Mouse (Mus musculus) ES-Bruce4 (cell line): ENCODE measurements at regions not wholly inside any gene's neighbourhood (a gene's known extent, or its start where the extent isn't known, plus 50 kb on each side); places are given as distances from the start of the nearest gene placed in this dataset.

ENCODE experiments used
- EP300 ChIP-seq: IDR thresholded peaks from 2 replicates; pipeline ENCODE4 v1.6.1; 2011; ENCODE audit warnings: low read depth, low read length; ENCODE audit not compliant: insufficient read depth
- POLR2A ChIP-seq: IDR thresholded peaks from one replicate; pipeline ENCODE4 v1.8.1; 2011; ENCODE audit warnings: low read length; ENCODE audit not compliant: insufficient read depth

- TF ChIP-seq EP300 (no peak), POLR2A (no peak)
Measured at GRCm38 (mm10) chr17:9162676-9163075, 174.5 kb downstream of the 1700010I14Rik start.
